Mouse (Mus musculus) intestine, embryonic 14.5 days (tissue): ENCODE measurements around the gene Atad3a. TPM values are rescaled to one million over a fixed set of nuclear protein-coding genes. Genes with fewer than 3 reads are reported as not detected.
A peak's percentile ranks its signal among the peaks of the same experiment; 100 is the strongest.

Experiments
- ATAC-seq: fragments of 200-750 bp; cut with Nextera tagmentation; replicated peaks from 2 replicates; pipeline ENCODE4 v1.8.0; 2017; ENCODE audit warnings: low read depth, moderate number of reproducible peaks, moderate TSS enrichment, moderate library complexity; ENCODE audit not compliant: low FRiP score, low TSS enrichment
- DNase-seq: peaks from one replicate; pipeline ENCODE4 v3.0.0-alpha.2; 2018; ENCODE audit warnings: low spot score
- H3K27ac ChIP-seq: fragments of 300-500 bp; sonication (generic); 2 replicates; pipeline ENCODE4 v1.5.1; 2014; ENCODE audit warnings: low read depth, mild to moderate bottlenecking, control low read depth
- H3K27me3 ChIP-seq: fragments of 300-500 bp; sonication (generic); replicated peaks from 2 replicates; pipeline ENCODE4 v1.6.1; 2014; ENCODE audit warnings: low read length, control low read depth; ENCODE audit not compliant: control insufficient read depth, insufficient read depth
- H3K36me3 ChIP-seq: fragments of 300-500 bp; sonication (generic); 2 replicates; pipeline ENCODE4 v1.6.1; 2014; ENCODE audit warnings: low read length, control low read depth; ENCODE audit not compliant: control insufficient read depth, insufficient read depth
- H3K4me1 ChIP-seq: fragments of 300-500 bp; sonication (generic); replicated peaks from 2 replicates; pipeline ENCODE4 v1.6.1; 2014; ENCODE audit warnings: low read length, control low read depth, mixed read lengths; ENCODE audit not compliant: control insufficient read depth, insufficient read depth
- H3K4me2 ChIP-seq: fragments of 300-500 bp; sonication (generic); 2 replicates; pipeline ENCODE4 v1.6.1; 2014; ENCODE audit warnings: low read length
- H3K4me3 ChIP-seq: fragments of 300-500 bp; sonication (generic); 2 replicates; pipeline ENCODE4 v1.5.1; 2014; ENCODE audit warnings: low read depth, low read length, control low read depth, mixed read lengths
- H3K9ac ChIP-seq: fragments of 300-500 bp; sonication (generic); 2 replicates; pipeline ENCODE4 v1.6.1; 2014; ENCODE audit warnings: mild to moderate bottlenecking, low read length
- H3K9me3 ChIP-seq: fragments of 300-500 bp; sonication (generic); 2 replicates; pipeline ENCODE4 v1.6.1; 2016; ENCODE audit warnings: low read length, control low read depth; ENCODE audit not compliant: control insufficient read depth
- WGBS: fragments of 180-500 bp; shearing (Covaris S2); extraction: QIAGEN DNeasy Blood & Tissue Kit; methylation state at CpG from one replicate; pipeline ENCODE4 v1.1.7; 2014; 5-methylcytosine and 5-hydroxymethylcytosine counted together
- polyA plus RNA-seq: library from polyadenylated mRNA; unstranded; fragments of >200 nt; fragmentation: Nextera tagmentation; extraction: Ambion mirVana; gene quantifications from 2 replicates; pipeline ENCODE4 v1.2.1, GENCODE M21; 2014

Gene Atad3a
- polyA plus RNA-seq, 1 experiment from 2014 or later = 136 TPM

DNA sequence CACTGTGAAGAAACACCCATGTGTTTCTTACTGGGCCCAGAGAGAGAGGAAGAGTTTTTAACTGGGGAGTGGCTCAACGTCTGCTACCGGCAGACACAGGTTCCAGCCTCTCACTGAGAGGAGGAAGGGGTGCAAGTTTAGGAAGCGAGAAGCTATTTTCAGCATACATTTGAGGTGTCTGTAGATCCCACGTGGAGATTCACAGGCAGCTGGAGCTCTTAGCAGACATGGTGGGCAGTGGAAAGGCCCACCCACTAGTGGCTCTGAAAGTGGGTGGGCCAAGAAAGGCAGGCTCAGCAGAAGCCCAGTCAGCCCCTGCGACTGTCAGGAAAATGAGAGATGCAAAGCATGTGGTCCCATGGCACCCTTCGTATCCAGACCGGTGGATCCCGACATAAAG lies 22.6 kb downstream of the Atad3a start:
- H3K27ac ChIP-seq = no peak overlapping the region
- ATAC-seq = no peak
- no peak overlapping the region for H3K4me3 ChIP-seq
- no peaks in the 10 kb centered on the region for H3K27me3 ChIP-seq
- DNase-seq = no peak
- WGBS = 58% methylated on average over 8 of the region's 8 CpGs
- peaks cover 13% of the 10 kb centered on the region for H3K4me1 ChIP-seq
- no peaks in the 10 kb centered on the region for H3K9me3 ChIP-seq
- no peak overlapping the region for H3K9ac ChIP-seq
- no peak overlapping the region for H3K4me2 ChIP-seq
- H3K36me3 ChIP-seq = peaks cover 56% of the 10 kb centered on the region

DNA sequence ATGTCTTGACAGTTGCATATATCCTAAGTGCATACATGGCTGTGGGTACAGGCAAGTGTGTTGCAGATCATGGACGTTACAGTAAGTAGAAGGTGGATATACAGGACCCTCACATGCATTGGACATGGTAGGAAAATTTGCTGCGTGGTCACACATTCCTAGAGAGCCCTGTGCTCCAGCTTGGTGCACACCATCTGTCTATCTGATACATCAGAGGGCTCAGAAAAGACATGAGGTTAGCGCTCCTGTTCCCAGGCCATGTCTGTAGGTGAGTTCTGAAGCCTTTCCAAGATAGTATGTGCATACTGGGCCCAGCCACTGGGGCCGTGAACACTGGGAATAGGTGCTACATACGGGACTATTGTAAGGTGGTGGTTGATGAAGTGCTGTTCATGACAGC lies 24.5 kb downstream of the Atad3a start:
- Histone ChIP-seq H3K4me2 (no peak overlapping the region), H3K4me1 (peaks cover 13% of the 10 kb centered on the region)

DNA sequence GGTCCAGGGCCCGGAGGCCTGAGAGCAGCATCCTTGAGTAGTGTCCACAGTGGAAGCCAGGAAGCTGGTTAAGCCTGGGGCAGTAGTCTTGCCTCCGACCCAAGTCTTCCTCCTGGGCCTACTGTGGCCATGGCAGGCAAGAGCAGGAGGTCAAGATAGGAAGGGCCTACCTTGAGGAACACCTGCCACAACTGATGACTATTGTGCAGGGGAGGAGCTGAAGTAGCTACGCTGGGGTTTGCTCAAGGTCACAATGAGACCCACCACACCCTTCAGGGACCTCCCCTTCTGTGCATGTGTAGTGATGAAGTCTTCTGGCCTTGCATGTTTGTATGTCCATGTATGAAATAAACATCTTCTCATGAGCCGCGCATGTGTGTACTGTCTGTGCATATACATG lies 25.1 kb downstream of the Atad3a start:
- no peak for DNase-seq
- Histone ChIP-seq H3K4me1 (peaks cover 13% of the 10 kb centered on the region), H3K4me2 (peak overlapping the region; percentile 93), H3K4me3 (peak overlapping the region; percentile 67), H3K27me3 (no peaks in the 10 kb centered on the region), H3K27ac (no peak overlapping the region), H3K9ac (peak overlapping the region; percentile 70), H3K36me3 (peaks cover 54% of the 10 kb centered on the region), H3K9me3 (no peaks in the 10 kb centered on the region)
- no peak for ATAC-seq
- WGBS = 60% methylated on average over 5 of the region's 5 CpGs

More for the DNA sequence above, 24.5 kb downstream of the Atad3a start:
- no peak overlapping the region for H3K9ac ChIP-seq
- peaks cover 54% of the 10 kb centered on the region for H3K36me3 ChIP-seq
- H3K27me3 ChIP-seq = no peaks in the 10 kb centered on the region
- no peak overlapping the region for H3K4me3 ChIP-seq
- H3K27ac ChIP-seq = no peak overlapping the region
- no peaks in the 10 kb centered on the region for H3K9me3 ChIP-seq
- ATAC-seq (no peak), DNase-seq (no peak)
- 87% methylated on average over 5 of the region's 5 CpGs for WGBS

DNA sequence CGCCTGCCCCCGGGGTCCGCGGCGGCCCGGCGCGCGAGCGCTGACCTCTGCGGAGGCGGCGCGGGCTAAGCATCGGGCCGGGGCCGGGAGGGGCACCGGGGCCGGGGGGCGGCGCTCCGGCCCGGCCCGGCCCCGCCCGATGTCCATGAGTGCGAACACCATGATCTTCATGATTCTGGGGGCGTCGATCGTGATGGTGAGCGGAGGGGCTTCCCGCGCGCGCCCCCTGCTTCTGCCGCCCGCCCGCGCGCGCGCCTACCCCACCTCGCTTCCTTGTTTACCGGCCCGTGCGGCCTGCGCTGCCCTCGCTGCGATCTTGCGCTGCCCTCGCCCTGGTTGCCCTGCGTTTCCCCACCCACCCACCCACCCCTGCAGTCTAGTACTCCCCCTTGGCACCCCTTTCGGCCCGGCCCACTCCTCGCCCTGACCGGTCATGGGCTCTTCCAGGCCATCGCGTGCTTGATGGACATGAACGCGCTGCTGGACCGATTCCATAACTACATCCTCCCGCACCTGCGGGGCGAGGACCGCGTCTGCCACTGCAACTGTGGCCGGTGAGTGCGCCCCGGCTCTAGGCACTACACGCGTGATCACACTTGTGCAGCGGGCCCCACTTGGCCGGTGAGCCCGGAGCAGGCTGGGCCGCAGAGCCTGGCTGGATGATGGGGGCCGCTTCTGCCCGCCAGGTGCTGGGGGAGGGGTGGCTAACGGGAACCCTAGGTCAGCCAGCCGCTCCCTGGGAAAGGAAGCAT lies 25.8 kb downstream of the Atad3a start:
- no peaks in the 10 kb centered on the region for H3K27me3 ChIP-seq
- H3K9ac ChIP-seq = peak overlapping the region; percentile 70
- H3K4me3 ChIP-seq = peak overlapping the region; percentile 67
- DNase-seq (peak; percentile 77), ATAC-seq (peak; percentile 73)
- no peaks in the 10 kb centered on the region for H3K9me3 ChIP-seq
- peaks cover 49% of the 10 kb centered on the region for H3K36me3 ChIP-seq
- peak overlapping the region; percentile 93 for H3K4me2 ChIP-seq
- under 1% methylated on average over 61 of the region's 79 CpGs for WGBS
- H3K4me1 ChIP-seq = peaks cover 13% of the 10 kb centered on the region
- H3K27ac ChIP-seq = peak overlapping the region; percentile 73

DNA sequence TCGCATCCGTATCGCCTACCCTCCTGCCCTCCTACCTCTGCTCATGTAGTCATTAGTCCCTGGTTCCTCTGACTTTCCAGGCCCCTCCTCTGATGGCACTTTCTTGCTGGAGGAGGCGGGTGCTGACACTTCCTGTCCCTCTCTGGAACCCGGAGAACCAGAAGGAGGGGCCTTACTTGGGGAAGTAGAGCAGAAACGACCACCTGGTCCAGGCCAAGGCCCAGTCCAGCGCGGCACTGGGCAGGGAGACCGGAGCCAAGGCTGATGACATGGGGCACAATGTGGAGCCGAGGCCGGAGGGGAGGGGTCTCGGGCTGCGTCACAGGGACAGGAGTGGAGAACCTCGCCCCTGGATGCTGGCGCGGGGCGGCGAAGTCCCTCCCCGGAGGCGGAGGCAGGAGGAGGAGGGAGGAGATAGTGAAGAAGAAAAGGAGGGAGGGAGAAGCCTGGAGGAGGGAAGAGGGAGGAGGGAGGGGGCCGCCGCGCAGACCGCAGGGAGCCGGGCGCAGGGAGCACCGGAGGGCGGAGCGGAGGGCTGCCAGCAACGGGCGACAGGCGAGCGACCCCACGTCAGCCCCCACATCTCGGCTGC lies 26.4 kb downstream of the Atad3a start, which contains the start of gene Tmem240:
Gene Tmem240, plus strand, starts transcription at position 451 of the 592 bp plus-strand sequence.
- ATAC-seq (peak; percentile 93), DNase-seq (peak; percentile 93)
- Histone ChIP-seq H3K4me3 (peak within 1 kb of the TSS; percentile 67), H3K9me3 (no peaks in the 10 kb centered on the region), H3K36me3 (peaks cover 46% of the 10 kb centered on the region), H3K9ac (peak within 1 kb of the TSS; percentile 70), H3K27ac (peak within 1 kb of the TSS; percentile 73), H3K27me3 (no peaks in the 10 kb centered on the region), H3K4me2 (peak within 1 kb of the TSS; percentile 93), H3K4me1 (peaks cover 13% of the 10 kb centered on the region)
- WGBS = under 1% methylated on average over 34 of the region's 35 CpGs

DNA sequence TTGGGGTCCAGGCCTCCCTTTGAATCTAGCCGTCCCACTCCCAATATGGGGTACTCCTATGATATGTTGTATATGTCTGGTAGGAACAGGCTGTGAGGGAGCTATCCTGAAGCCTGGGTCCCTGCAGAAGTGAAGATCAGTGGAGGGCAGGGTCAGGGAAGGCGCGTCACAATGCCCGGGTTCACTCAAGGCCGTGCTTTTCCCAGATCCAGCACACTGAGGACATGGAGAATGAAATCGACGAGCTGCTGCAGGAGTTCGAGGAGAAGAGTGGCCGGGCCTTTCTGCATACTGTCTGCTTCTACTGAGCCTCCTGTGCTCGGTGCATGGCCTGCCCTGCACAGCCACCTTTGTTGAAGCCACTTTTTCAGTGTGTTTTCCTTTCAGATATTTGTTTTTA lies 27.6 kb downstream of the Atad3a start:
- Histone ChIP-seq H3K27me3 (no peaks in the 10 kb centered on the region), H3K9me3 (no peaks in the 10 kb centered on the region), H3K4me1 (peaks cover 13% of the 10 kb centered on the region), H3K36me3 (peaks cover 44% of the 10 kb centered on the region), H3K4me2 (no peak overlapping the region), H3K4me3 (no peak overlapping the region), H3K27ac (no peak overlapping the region), H3K9ac (no peak overlapping the region)
- no peak for ATAC-seq
- WGBS = 86% methylated on average over 10 of the region's 10 CpGs
- no peak for DNase-seq

DNA sequence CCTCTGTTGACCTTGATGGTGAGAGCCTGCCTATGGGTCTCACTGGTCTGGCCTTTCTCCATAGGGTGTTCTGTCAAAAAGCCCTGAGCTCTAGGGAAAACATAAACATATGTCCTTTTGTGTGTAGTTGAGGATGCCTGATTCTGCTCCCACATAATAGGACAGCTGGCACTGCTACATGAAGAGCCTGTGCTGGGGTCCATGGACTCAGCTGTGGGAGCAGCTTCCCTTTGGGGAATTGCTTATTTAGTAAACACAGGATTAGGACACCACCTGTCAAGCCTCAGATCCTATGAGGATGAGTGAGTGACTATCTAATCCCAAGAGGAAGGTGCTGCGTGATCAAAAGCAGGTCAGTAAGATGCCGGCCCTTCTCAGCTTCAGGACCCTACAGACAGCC lies 32.9 kb downstream of the Atad3a start:
- ATAC-seq (no peak), DNase-seq (no peak)
- H3K36me3 ChIP-seq = peaks cover 45% of the 10 kb centered on the region
- H3K4me2 ChIP-seq = no peak overlapping the region
- H3K9ac ChIP-seq = no peak overlapping the region
- H3K9me3 ChIP-seq = no peaks in the 10 kb centered on the region
- 79% methylated on average over 2 of the region's 2 CpGs for WGBS
- no peaks in the 10 kb centered on the region for H3K27me3 ChIP-seq
- no peak overlapping the region for H3K4me3 ChIP-seq
- H3K4me1 ChIP-seq = no peaks in the 10 kb centered on the region
- no peak overlapping the region for H3K27ac ChIP-seq

DNA sequence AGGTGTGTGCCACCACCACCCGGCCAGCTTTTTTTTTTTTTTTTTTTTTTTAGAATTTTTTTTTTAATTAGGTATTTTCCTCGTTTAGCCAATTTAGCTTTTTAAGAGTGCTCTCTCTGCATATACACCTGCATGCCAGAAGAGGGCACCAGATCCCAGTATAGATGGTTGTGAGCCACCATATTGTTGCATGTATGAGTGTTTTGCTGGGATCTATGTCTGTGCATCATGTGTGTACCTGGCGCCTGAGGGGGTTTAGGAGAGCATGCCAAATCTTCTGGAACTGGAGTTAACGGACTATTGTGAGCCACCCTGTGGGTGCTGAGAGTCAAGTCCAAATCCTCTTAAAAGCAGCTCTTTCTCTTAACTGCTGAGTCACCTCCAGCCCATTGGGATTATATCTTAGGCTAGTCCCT lies 39.2 kb downstream of the Atad3a start:
- DNase-seq (peak; percentile 61), ATAC-seq (no peak)
- no peak overlapping the region for H3K9ac ChIP-seq
- WGBS = 71% methylated on average over 4 of the region's 4 CpGs
- peaks cover 33% of the 10 kb centered on the region for H3K36me3 ChIP-seq
- no peak overlapping the region for H3K4me2 ChIP-seq
- no peaks in the 10 kb centered on the region for H3K9me3 ChIP-seq
- no peak overlapping the region for H3K4me3 ChIP-seq
- no peaks in the 10 kb centered on the region for H3K27me3 ChIP-seq
- no peaks in the 10 kb centered on the region for H3K4me1 ChIP-seq
- H3K27ac ChIP-seq = no peak overlapping the region
